Mouse (Mus musculus) kidney, adult 2 months (tissue): ENCODE results near the gene Slc52a3. TPM values are rescaled to one million over a fixed set of nuclear protein-coding genes. Genes with fewer than 3 reads are reported as not detected.

Source experiments
- DNase-seq: peaks from one replicate; pipeline ENCODE4 v3.0.0; 2021
- H3K27ac ChIP-seq: fragments of 200-500 bp; 2 replicates; pipeline ENCODE4 v1.5.1; 2012; ENCODE audit warnings: low read depth, low read length, control low read depth, inconsistent platforms; ENCODE audit not compliant: insufficient read depth
- H3K27me3 ChIP-seq: fragments of 200-500 bp; replicated peaks from 2 replicates; pipeline ENCODE4 v1.6.1; 2012; ENCODE audit warnings: mild to moderate bottlenecking, moderate library complexity, low read length, inconsistent platforms; ENCODE audit not compliant: control insufficient read depth, insufficient read depth
- H3K36me3 ChIP-seq: fragments of 200-500 bp; 2 replicates; pipeline ENCODE4 v1.6.1; 2012; ENCODE audit warnings: mild to moderate bottlenecking, moderate library complexity, low read length, inconsistent platforms; ENCODE audit not compliant: control insufficient read depth, insufficient read depth
- H3K4me1 ChIP-seq: fragments of 200-500 bp; 2 replicates; pipeline ENCODE4 v1.6.1; 2011; ENCODE audit warnings: low read length; ENCODE audit not compliant: control insufficient read depth, insufficient read depth
- H3K4me3 ChIP-seq: fragments of 200-500 bp; 2 replicates; pipeline ENCODE4 v1.5.1; 2011; ENCODE audit warnings: mild to moderate bottlenecking, low read depth, low read length, control low read depth; ENCODE audit not compliant: insufficient read depth
- CTCF ChIP-seq: fragments of 200-500 bp; conservative IDR thresholded peaks from 2 replicates; pipeline ENCODE4 v1.5.1; 2011; ENCODE audit warnings: low read depth, mild to moderate bottlenecking, control low read depth, low read length, moderate library complexity, mixed read lengths; ENCODE audit not compliant: insufficient read depth, insufficient read length
- POLR2A ChIP-seq: fragments of 200-500 bp; IDR thresholded peaks from one replicate; pipeline ENCODE4 v1.6.1; 2011; ENCODE audit warnings: low read depth, low read length, control low read depth
- WGBS: fragments of 180-500 bp; shearing (Covaris S2); methylation state at CpG from one replicate; pipeline ENCODE4 v1.1.7; 2018; 5-methylcytosine and 5-hydroxymethylcytosine counted together
- polyA plus RNA-seq: library from polyadenylated mRNA; depleted of rRNA; stranded (reverse); fragments of >200 nt; gene quantifications from 2 replicates; pipeline ENCODE4 v1.2.3, GENCODE M21; 2012

The Slc52a3 gene
- polyA plus RNA-seq, 1 experiment = 17.4 TPM

DNA sequence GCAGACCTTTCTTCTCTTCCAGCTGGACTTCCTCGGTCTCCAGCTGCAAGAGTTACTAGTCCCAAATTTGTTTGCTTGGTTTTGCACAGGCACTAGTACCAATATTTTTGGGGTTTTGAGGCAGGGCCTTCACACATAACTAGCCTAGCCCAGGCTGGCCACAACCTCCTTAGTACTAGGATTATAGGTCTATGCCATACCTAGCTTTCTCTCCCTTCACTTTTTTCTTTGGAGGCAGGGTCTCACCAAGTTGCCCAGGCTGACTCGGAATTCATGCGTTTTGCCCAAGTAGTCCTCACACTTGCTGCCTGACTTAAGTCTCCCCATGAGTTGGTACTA, 16.0 kb upstream of the Slc52a3 start:
- WGBS = 54% methylated on average over 3 of the region's 3 CpGs
- no peaks in the 10 kb centered on the region for H3K36me3 ChIP-seq
- H3K4me1 ChIP-seq = peaks cover 24% of the 10 kb centered on the region
- TF ChIP-seq CTCF (no peak), POLR2A (no peak)
- no peaks in the 10 kb centered on the region for H3K27me3 ChIP-seq
- DNase-seq = no peak
- no peak overlapping the region for H3K27ac ChIP-seq
- peak overlapping the region; percentile 63; the same call in 1 of the 2 replicates for H3K4me3 ChIP-seq

DNA sequence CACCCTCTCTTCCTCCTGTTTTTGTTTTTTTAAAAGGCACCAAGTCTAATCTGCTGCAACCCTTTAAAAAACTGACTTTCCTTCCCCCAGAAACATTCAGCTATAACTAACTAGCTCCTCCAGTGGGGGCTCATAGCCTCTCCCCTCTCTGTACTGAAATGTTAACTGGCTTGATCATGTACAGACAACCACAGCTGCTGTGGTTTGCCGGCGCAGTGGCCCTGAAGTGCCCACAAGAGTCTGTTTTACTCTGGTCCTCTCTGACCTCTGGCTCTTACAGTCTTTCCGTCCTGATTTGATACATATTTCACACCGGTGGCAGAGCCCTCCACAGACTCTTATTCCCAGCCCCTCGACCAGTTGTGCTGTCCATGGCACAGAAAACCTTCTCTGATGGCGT, 15.0 kb upstream of the Slc52a3 start:
- Histone ChIP-seq H3K27ac (no peak overlapping the region), H3K36me3 (no peaks in the 10 kb centered on the region), H3K27me3 (no peaks in the 10 kb centered on the region), H3K4me3 (no peak overlapping the region), H3K4me1 (peaks cover 19% of the 10 kb centered on the region)
- TF ChIP-seq CTCF (no peak), POLR2A (no peak)
- no peak for DNase-seq
- WGBS = 81% methylated on average over 6 of the region's 6 CpGs

DNA sequence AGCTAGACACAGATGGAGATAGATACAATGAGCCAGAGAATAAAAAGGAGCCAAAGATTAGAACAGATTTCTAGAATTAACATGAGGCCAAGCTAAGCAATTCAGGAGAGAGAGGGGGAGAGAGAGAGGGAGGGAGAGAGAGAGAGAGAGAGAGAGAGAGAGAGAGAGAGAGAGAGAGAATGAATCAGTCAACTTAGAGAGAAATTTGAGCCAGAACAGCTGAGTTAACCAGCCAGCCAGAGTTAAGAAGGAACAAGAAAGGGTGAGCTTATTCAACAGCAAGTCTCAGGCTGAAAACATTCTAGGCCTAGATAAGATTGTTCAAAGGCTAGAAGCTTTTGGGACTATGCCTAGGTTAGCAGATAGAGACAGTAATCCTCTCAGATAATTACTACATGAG, 13.8 kb upstream of the Slc52a3 start:
- no peak for TF ChIP-seq POLR2A
- TF ChIP-seq CTCF = no peak
- Histone ChIP-seq H3K27me3 (no peaks in the 10 kb centered on the region), H3K36me3 (no peaks in the 10 kb centered on the region), H3K4me1 (peaks cover 17% of the 10 kb centered on the region), H3K4me3 (no peak overlapping the region), H3K27ac (no peak overlapping the region)
- DNase-seq = no peak

DNA sequence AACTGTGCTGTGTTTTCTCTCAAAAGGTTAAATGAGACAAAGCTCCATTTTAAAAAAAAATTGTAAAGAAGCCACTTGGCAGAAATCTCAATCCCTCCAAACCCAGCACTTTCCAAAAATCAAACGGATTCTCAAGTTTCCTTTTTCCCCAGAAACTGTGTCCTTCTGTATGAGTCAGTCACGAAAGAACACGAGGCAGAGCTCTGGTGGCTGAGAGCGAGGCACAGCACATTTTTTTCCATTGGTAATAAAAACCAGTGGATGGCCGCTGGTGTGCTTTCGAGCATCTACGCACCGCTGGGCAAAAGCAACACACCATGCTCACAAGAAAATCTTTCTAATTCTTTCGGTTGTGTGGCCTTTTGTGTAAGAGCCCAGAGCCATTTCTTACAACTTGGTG, 12.3 kb upstream of the Slc52a3 start:
- 38% methylated on average over 9 of the region's 9 CpGs for WGBS
- H3K27ac ChIP-seq = no peak overlapping the region

DNA sequence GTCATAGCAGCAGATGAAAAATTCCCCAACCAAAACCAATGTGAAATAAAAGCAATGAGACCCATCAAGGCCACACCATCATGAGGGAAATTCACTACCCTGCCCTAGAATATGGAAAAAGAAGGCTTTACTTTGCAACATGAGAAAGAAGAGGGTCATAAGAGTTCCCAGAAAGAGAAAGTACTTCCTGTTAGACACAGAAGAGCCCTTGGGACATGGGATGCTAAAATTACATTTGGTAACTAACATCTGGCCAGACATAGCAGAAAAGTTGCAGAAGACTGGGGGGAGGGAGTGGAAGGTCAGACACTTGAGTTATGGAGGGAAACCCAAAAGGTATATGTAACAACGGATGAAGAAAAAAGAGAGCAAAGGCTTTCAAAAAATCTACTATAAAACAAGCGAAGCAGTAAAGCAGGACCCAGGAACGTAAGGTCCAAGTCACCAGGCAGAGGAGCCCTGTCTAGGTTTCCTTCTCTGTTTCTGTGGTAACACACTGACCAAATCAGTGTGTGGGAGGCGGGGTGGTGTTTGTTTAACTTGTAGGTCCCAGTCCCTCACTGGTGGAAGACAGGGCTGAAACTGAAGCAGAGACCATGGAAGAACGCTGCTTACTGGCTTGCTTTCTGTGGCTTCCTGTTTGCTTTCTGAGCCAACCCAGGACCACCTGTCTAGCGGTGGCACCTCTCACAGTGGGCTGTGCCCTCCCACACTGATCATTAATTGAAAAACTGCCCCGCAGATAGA, 10.7 kb upstream of the Slc52a3 start:
- TF ChIP-seq CTCF (no peak), POLR2A (no peak)
- Histone ChIP-seq H3K27ac (no peak overlapping the region), H3K4me1 (no peaks in the 10 kb centered on the region), H3K36me3 (no peaks in the 10 kb centered on the region), H3K27me3 (no peaks in the 10 kb centered on the region), H3K4me3 (no peak overlapping the region)
- no peak for DNase-seq
- 55% methylated on average over 7 of the region's 7 CpGs for WGBS

More for the DNA sequence above, 12.3 kb upstream of the Slc52a3 start:
- H3K4me1 ChIP-seq = peaks cover 5% of the 10 kb centered on the region; the same call in 1 of the 2 replicates
- TF ChIP-seq CTCF = no peak
- TF ChIP-seq POLR2A = no peak
- no peaks in the 10 kb centered on the region for H3K27me3 ChIP-seq
- H3K4me3 ChIP-seq = no peak overlapping the region
- H3K36me3 ChIP-seq = no peaks in the 10 kb centered on the region
- DNase-seq = no peak

DNA sequence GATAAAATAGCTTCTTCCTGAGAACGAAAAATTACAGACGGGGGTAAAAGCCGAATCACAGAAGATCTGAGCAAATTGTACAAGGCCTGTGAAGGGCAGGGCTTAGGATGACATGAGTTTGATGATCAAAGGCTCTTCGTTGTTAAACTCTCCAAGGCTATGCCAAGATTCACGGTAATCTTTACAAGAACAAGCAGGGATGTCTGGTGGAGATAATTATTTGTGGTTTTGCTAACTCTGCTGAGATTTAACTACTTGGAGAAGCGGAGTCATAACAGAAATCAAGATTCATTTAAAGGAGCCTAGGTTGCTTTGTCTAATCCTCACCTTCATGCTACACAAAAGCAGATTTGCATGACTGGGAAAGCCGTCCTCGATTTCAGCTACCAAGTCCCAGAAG, 9.4 kb upstream of the Slc52a3 start:
- WGBS = 86% methylated on average over 8 of the region's 8 CpGs
- TF ChIP-seq POLR2A = no peak
- TF ChIP-seq CTCF = no peak
- no peaks in the 10 kb centered on the region for H3K27me3 ChIP-seq

DNA sequence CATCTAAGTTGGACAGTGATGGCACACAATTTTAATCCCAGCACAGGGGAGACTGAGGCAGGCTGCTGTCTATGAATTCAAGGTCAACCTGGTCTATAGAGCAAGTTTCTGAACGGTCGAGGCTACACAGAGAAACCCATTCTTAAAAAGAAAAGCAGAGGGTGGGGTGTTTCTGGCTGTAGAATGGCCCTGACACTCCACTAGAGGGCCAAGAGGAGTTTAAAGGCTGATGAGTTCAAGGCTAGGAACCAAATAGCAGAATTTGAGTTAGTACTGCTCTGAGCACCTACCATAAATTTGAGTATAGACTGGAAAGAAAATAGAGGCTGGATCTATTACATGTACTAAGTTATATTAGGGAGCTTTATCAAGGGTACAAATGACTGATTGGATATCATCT, 7.3 kb upstream of the Slc52a3 start:
- H3K27ac ChIP-seq = no peak overlapping the region
- DNase-seq = no peak
- H3K4me1 ChIP-seq = no peaks in the 10 kb centered on the region
- no peaks in the 10 kb centered on the region for H3K27me3 ChIP-seq
- H3K36me3 ChIP-seq = no peaks in the 10 kb centered on the region
- TF ChIP-seq POLR2A (no peak), CTCF (no peak)
- H3K4me3 ChIP-seq = no peak overlapping the region
- 82% methylated on average over 2 of the region's 2 CpGs for WGBS

More for the DNA sequence above, 9.4 kb upstream of the Slc52a3 start:
- DNase-seq = no peak
- no peak overlapping the region for H3K4me3 ChIP-seq
- H3K27ac ChIP-seq = no peak overlapping the region
- H3K4me1 ChIP-seq = no peaks in the 10 kb centered on the region
- H3K36me3 ChIP-seq = no peaks in the 10 kb centered on the region

DNA sequence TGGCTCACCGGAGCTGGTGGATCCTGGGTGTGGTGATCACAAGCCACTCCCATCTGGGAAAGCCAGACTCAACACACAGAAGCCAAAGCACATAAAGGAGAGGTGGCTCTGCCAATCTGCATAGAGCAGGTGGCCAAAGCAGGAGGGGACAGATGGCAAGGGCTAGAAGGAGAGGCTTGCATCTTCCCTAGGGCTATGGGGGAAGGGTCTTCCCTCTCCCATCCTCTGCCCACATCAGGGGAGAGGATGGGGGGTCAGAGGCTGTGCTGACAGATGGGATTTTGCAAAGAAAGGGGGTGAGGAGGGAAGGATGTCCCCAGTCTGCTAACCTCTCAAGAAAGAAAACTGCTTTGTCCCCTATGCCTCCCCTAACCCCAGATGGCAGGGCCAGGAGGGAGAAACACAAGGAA, 5.3 kb upstream of the Slc52a3 start:
- Histone ChIP-seq H3K27ac (no peak overlapping the region), H3K36me3 (no peaks in the 10 kb centered on the region), H3K27me3 (no peaks in the 10 kb centered on the region), H3K4me3 (no peak overlapping the region), H3K4me1 (peaks cover under 1% of the 10 kb centered on the region; the same call in 1 of the 2 replicates)
- no peak for DNase-seq
- WGBS = 42% methylated on average over 1 of the region's 1 CpGs
- TF ChIP-seq CTCF = no peak
- TF ChIP-seq POLR2A = no peak
